Mouse (Mus musculus) forebrain, postnatal 0 days (tissue): Measurements from ENCODE around the gene Tnfrsf11a. TPM values are rescaled to one million over a fixed set of nuclear protein-coding genes. Genes with fewer than 3 reads are reported as not detected.
A peak's percentile ranks its signal among the peaks of the same experiment; 100 is the strongest.

Experiments
- ATAC-seq: fragments of 200-750 bp; cut with Nextera tagmentation; 2 replicates; pipeline ENCODE4 v1.8.0; 2017; ENCODE audit warnings: mild to moderate bottlenecking, moderate library complexity
- DNase-seq: peaks from one replicate; pipeline ENCODE4 v3.0.0-alpha.2; 2015
- H3K27ac ChIP-seq: fragments of 300-500 bp; sonication (generic); 2 replicates; pipeline ENCODE4 v1.5.1; 2014; ENCODE audit warnings: low read depth, mild to moderate bottlenecking, antibody characterized with exemption, low read length, moderate library complexity, mixed read lengths
- H3K27me3 ChIP-seq: fragments of 300-500 bp; sonication (generic); 2 replicates; pipeline ENCODE4 v1.6.1; 2014; ENCODE audit warnings: mild to moderate bottlenecking, low read length, mixed read lengths; ENCODE audit not compliant: insufficient read depth
- H3K36me3 ChIP-seq: fragments of 300-500 bp; sonication (generic); 2 replicates; pipeline ENCODE4 v1.6.1; 2014; ENCODE audit warnings: mild to moderate bottlenecking, moderate library complexity; ENCODE audit not compliant: insufficient read depth
- H3K4me1 ChIP-seq: fragments of 300-500 bp; sonication (generic); 2 replicates; pipeline ENCODE4 v1.6.1; 2014; ENCODE audit warnings: antibody characterized with exemption; ENCODE audit not compliant: insufficient read depth
- H3K4me2 ChIP-seq: fragments of 300-500 bp; sonication (generic); 2 replicates; pipeline ENCODE4 v1.6.1; 2014; ENCODE audit warnings: low read depth, mild to moderate bottlenecking, moderate library complexity
- H3K4me3 ChIP-seq: fragments of 300-500 bp; sonication (generic); 2 replicates; pipeline ENCODE4 v1.5.1; 2014; ENCODE audit warnings: low read depth, low read length, mixed read lengths
- H3K9ac ChIP-seq: fragments of 300-500 bp; sonication (generic); 2 replicates; pipeline ENCODE4 v1.6.1; 2014; ENCODE audit warnings: mild to moderate bottlenecking
- H3K9me3 ChIP-seq: fragments of 300-500 bp; sonication (generic); 2 replicates; pipeline ENCODE4 v1.6.1; 2016; ENCODE audit warnings: low read length
- CTCF ChIP-seq: sonication (generic); IDR thresholded peaks from 2 replicates; pipeline ENCODE4 v1.5.1; 2016; ENCODE audit warnings: antibody characterized with exemption, control low read depth, low read depth
- WGBS: fragments of 180-500 bp; shearing (Covaris S2); extraction: QIAGEN DNeasy Blood & Tissue Kit; methylation state at CpG from one replicate; pipeline ENCODE4 v1.1.7; 2014; 5-methylcytosine and 5-hydroxymethylcytosine counted together
- polyA plus RNA-seq: library from polyadenylated mRNA; unstranded; fragments of >200 nt; fragmentation: Nextera tagmentation; extraction: Ambion mirVana; gene quantifications from 2 replicates; pipeline ENCODE4 v1.2.1, GENCODE M21; 2015
- total RNA-seq: library from RNA; depleted of rRNA; stranded (reverse); fragments of >200 nt; gene quantifications from 2 replicates; pipeline ENCODE4 v1.2.3, GENCODE M21; 2014; rRNA removed

Tnfrsf11a gene
- total RNA-seq (2.2 and 2.3 TPM in 2 replicates), polyA plus RNA-seq (0.62 and 0.77 TPM in 2 replicates)

DNA sequence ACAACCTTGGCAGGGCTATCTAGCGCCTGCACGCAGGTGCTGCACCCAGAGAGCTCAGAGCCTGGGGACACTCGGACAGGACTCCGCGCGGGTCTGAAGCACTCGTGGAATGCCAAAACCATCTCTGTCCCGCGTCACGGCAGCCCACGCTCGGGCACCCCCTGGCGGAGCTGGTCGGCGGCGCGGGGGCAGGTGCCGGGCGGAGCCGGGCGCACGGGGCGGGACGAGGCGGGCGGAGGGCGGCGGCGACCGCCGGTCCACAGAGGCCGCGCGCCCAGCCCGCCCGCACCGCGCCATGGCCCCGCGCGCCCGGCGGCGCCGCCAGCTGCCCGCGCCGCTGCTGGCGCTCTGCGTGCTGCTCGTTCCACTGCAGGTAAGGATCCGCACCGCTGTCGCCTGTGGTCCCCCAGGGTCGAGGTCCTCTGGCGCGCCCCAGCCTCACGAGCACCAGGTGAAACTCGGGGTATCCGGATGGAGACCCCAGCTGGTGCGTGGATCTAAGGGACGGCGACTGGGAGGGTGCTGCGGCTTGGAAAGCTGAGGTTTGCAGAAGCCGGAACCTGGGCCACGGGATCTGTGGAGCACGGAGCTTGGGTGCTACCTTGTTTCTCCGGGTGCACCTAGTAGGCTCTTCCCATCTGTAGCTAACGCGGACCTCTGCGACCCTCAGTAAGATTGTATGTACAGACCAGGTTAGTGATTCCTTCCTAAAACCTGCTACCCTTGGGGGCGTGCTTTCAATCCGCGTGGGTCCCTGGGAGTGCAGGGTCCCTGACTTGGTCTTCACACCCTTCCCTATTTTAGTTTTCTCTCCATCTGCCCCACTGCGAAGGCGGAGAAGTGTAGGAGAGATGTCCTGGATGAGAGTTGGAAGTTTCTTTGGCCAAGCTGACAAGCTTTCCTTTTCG lies at the start of gene Tnfrsf11a:
Gene Tnfrsf11a (plus strand): TSS at position 262 of the 908 bp plus-strand sequence.
- WGBS: 3% methylated on average over 63 of the region's 77 CpGs
- Histone ChIP-seq H3K4me2 (peak within 1 kb of the TSS; percentile 94), H3K9ac (peak within 1 kb of the TSS; percentile 68), H3K4me1 (no peaks in the 10 kb centered on the region), H3K9me3 (no peaks in the 10 kb centered on the region), H3K27me3 (peaks cover 6% of the 10 kb centered on the region; the same call in 1 of the 2 replicates), H3K36me3 (no peaks in the 10 kb centered on the region), H3K4me3 (peak within 1 kb of the TSS; percentile 60), H3K27ac (no peak within 1 kb of the TSS)
- peak; percentile 64 for TF ChIP-seq CTCF
- DNase-seq (peak; percentile 48), ATAC-seq (peak; percentile 89)

DNA sequence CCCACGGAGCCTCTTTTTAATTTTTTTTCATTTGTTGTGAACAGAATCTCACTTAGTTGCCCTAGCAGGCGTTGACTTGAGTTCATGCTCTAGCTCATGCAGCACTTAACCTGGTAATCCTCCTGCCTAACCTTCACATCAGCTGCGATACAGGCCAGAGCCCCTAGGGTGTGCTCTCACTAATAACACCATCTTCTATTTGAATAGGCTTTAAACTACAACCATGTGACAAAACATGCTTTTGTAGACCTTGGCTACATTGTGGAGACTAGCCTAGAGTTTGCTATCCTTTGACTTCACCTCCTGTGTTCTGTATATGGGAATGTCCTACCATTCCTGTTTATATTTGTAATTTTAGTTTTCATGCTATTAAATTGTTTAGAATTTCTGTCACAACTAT lies 45.2 kb upstream of the Tnfrsf11a start:
- WGBS: 81% methylated on average over 3 of the region's 3 CpGs
- Histone ChIP-seq H3K4me2 (no peak overlapping the region), H3K4me1 (no peaks in the 10 kb centered on the region), H3K9me3 (no peaks in the 10 kb centered on the region), H3K4me3 (no peak overlapping the region), H3K9ac (no peak overlapping the region), H3K27me3 (no peaks in the 10 kb centered on the region), H3K27ac (no peak overlapping the region), H3K36me3 (peaks cover 22% of the 10 kb centered on the region)
- TF ChIP-seq CTCF: peak; percentile 22
- DNase-seq (no peak), ATAC-seq (no peak)

DNA sequence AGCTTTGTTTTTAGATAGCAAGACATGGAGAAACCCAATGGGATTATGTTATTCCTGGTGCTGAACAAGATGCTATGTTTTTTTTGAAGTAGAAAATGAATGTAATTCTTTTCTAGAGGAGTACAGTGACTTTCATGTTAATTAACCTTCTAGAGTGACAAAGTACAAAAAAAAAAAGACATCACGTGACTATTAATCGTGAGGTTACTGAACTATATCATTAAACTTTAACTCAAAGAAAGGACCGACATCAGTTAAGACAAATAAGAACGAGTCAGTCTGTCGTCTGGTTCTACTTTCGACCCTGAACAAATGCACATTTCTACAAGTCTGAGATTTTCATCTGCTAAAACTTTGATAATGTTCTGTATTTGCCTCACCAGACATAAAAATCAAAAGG lies 42.2 kb upstream of the Tnfrsf11a start:
- 91% methylated on average over 6 of the region's 6 CpGs for WGBS
- no peak overlapping the region for H3K4me2 ChIP-seq
- H3K36me3 ChIP-seq: peaks cover 33% of the 10 kb centered on the region
- H3K4me1 ChIP-seq: no peaks in the 10 kb centered on the region
- DNase-seq (no peak), ATAC-seq (no peak)
- H3K27ac ChIP-seq: no peak overlapping the region
- no peak for TF ChIP-seq CTCF
- no peak overlapping the region for H3K4me3 ChIP-seq
- no peaks in the 10 kb centered on the region for H3K9me3 ChIP-seq
- no peak overlapping the region for H3K9ac ChIP-seq
- H3K27me3 ChIP-seq: no peaks in the 10 kb centered on the region

DNA sequence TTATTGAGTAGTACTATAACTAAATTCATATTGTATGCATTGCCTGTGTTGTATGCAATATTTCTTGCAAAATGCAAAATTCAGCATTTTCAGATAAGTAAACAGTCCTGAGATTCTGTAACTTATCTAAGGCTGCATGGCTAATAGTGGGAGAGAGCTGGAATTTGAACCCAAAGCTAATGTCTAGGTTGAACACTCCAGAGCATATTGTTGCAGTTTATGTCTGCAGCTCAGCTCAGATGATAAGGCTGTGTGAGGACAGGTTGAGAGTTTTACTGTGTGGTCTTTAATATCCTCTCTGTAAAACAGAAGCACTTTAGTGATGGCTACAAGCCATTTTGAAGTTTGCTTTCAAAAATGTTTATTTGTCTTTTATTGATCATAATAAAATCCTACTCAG lies 41.0 kb upstream of the Tnfrsf11a start:
- no peaks in the 10 kb centered on the region for H3K27me3 ChIP-seq
- no peak overlapping the region for H3K27ac ChIP-seq
- no peak overlapping the region for H3K9ac ChIP-seq
- DNase-seq (no peak), ATAC-seq (no peak)
- H3K4me2 ChIP-seq: no peak overlapping the region
- no peaks in the 10 kb centered on the region for H3K9me3 ChIP-seq
- no peak for TF ChIP-seq CTCF
- peaks cover 37% of the 10 kb centered on the region for H3K36me3 ChIP-seq
- H3K4me1 ChIP-seq: no peaks in the 10 kb centered on the region
- H3K4me3 ChIP-seq: no peak overlapping the region

DNA sequence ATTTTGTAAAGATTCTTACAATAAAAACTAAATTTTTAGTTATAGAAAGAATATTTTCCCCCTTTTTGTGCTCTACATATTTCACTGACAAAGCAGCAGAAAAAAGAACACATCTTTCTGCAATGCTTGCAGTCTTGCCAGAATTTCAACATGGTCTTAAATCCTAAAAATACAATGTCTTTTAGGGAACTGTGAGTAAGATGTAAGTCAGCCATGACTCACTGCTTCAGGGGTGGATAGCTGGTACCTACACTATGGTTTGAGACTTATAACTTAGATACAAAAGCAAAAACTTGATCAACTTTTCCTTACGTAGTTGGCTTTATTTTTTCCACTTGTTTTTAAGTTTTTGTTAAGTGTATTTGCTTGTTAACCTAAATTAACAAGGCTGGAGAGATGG lies 38.0 kb upstream of the Tnfrsf11a start:
- ATAC-seq (no peak), DNase-seq (no peak)
- Histone ChIP-seq H3K36me3 (peaks cover 42% of the 10 kb centered on the region), H3K4me3 (no peak overlapping the region), H3K9ac (no peak overlapping the region), H3K9me3 (no peaks in the 10 kb centered on the region), H3K27me3 (no peaks in the 10 kb centered on the region), H3K27ac (no peak overlapping the region), H3K4me1 (no peaks in the 10 kb centered on the region), H3K4me2 (no peak overlapping the region)
- WGBS: 94% methylated on average over 1 of the region's 1 CpGs
- TF ChIP-seq CTCF: no peak

DNA sequence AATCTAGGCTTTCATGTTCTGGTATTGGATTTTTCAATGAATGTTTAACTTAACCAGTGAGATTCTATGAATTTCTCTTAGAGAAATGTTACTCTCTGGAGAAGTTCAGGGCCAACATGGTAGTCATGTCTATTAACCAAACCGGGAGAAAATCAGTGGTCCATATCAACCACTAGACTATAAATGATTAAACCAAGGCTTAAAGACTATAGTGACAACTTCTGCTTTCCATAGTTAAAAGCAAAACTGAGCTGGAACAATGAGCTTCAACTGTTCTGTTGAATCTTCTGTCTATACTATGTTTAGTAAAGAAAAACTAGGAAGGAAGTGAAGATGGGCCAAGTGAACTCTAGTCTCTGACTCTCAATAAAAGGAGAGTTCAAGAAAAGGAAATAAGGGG lies 34.1 kb upstream of the Tnfrsf11a start:
- TF ChIP-seq CTCF: no peak
- Histone ChIP-seq H3K36me3 (peaks cover 46% of the 10 kb centered on the region), H3K4me3 (no peak overlapping the region), H3K9ac (no peak overlapping the region), H3K27me3 (no peaks in the 10 kb centered on the region), H3K9me3 (no peaks in the 10 kb centered on the region), H3K27ac (no peak overlapping the region), H3K4me1 (no peaks in the 10 kb centered on the region), H3K4me2 (no peak overlapping the region)
- WGBS: 93% methylated on average over 1 of the region's 1 CpGs
- no peak for ATAC-seq
- DNase-seq: no peak

DNA sequence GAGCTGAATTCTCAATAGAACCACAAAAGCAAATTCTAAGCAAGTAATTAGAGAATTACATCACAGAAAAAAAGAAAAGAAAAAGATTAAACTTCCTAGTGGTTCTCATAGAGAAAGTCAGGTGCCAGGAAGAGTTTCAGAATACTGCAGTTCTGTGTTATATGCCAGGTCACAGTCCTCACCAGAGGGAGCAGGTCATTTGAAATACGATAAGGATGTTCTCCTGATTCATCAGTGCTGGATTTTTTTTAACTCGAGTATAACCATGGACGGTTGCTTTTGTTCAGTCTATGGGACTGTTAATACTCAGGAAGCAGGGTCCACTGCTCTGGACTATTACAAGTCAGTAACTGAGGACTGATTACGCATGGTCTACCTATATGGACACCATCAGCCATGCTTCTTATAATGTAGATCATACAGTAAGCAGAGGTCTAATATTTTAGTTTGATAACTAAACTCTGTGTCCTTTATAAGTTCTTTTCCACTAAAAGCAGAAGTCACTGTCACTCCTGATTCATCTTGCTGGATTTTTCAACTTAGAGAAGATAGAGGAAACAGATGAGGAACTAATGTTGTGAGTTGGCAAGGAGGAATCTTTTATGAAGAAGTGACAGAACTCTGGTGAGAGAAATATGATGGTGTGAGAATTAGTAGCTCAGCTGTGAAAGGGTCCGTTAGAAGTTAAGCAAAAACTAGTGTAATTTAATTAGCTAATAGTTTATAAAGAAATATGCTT lies 33.5 kb upstream of the Tnfrsf11a start:
- Histone ChIP-seq H3K4me1 (no peaks in the 10 kb centered on the region), H3K36me3 (peaks cover 44% of the 10 kb centered on the region)

More for the DNA sequence above, 33.5 kb upstream of the Tnfrsf11a start:
- no peaks in the 10 kb centered on the region for H3K9me3 ChIP-seq
- no peak overlapping the region for H3K4me3 ChIP-seq
- no peak for DNase-seq
- no peak overlapping the region for H3K9ac ChIP-seq
- 90% methylated on average over 5 of the region's 5 CpGs for WGBS
- no peak overlapping the region for H3K4me2 ChIP-seq
- TF ChIP-seq CTCF: no peak
- ATAC-seq: no peak
- no peaks in the 10 kb centered on the region for H3K27me3 ChIP-seq
- H3K27ac ChIP-seq: no peak overlapping the region
